Mouse (Mus musculus): ENCODE measurements around the gene Sec22a.

The Sec22a gene

DNA sequence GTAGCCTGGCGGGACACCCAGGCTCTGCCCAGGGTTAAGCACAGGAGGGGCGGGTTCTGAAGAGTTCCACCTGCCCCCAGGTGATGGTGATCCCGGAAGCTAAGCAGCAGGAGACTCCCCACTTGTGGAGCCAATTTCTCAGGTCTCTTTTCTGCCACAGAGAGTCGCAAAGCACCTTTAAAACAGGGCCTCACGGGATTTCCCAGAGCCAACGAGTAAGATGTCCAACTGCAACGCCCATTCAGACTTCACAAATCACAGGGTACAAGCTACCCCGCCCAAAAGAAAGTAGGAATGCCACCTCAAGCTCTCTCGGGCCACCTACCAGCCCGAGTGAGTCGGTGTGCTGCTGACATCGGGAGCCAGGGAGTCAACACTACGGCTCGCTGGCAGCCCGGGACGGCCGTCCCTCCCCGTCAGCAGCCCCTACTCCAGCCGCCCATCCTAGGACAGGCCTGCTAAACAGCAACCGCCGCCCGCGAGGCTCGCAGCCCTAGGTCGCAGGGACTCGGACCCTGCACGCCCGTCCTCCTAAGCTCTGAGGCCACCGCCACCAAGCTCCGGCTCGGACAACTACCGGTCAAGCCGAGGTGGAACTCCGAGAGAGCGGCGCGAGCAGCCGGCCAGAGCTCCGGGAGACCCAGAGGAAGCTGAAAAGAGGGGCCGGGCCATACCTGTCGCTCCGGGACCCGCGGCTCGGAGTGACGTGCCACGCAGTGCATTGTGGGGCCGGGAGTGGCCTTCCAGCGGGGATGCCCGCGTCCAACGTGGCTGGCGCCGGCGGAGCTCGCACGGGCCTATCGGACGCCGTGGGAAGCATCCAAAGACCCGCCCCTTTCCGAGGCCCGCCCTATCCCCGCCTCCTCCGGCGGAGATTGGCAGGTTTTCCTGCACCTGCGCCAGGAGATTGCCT lies at the start of gene Sec22a:
Sec22a (minus strand) TSS at position 769 of the 913 bp plus-strand sequence.
- peak; percentile 89 to 94 for DNase-seq (ENCODE audit: low spot score in 2 of 2)

GRCm38 (mm10) chr16:35406706-35407105 lies 43.0 kb upstream of the Sec22a start:
- DNase-seq (ENCODE audit: low spot score in 2 of 2), result no peak

DNA sequence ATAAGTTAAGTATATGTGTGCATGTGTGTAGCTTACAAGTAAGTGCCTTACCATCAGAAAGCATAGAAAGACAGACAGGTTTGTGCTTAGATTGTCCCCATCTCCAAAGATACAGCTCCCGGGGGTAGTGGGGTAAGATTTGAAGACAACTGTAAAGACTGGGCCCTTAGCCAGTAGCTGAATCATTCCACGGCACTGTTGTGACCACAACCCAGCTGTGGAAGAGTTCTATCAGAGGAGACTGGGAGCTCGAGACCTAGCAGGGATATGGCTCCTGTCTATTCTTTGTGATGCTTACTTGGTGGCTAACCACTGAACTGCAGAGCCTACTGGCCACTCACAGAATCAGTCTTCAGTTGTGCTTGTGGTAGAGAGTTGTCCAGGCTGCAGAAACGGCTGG lies 42.4 kb upstream of the Sec22a start:
- DNase-seq (ENCODE audit: low spot score in 2 of 2), result no peak

DNA sequence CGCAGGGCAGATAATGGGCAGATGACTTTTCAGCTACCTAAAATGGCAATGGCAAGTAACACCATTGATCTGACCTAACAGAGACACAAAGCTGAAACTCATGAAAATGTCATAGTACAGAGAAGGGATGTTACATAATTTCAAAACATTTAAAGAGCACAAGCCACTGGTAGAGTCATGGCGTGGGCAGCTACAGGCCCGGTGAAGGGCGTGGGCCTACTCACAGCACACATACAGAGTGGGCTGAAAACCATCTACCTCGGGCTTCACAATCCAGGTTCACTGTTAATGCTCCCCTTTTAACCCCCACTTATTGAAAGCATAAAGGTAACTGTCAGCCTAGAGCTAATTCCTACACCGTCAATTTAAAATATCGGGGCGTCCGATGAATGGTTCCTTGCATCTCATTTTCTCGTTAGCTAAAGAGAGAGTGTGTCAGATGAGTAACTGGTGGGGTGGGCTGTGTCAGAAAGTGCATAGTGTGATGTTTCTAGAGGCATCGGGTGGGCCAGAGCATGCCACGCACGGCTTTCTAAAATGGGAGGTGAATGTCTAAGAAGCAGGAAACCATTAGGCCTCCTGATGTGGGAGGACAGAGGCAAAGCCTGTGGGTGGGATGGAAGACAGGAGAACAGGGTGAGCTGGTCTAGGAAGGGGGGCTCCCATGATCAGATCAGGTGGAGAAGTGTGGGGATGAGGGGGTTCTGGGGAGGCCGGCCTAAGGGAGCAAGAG lies 41.8 kb upstream of the Sec22a start:
- DNase-seq (ENCODE audit: low spot score in 2 of 2), result no peak

- DNase-seq (ENCODE audit: low spot score in 2 of 2), result no peak
Observed at GRCm38 (mm10) chr16:35404864-35405263, 41.1 kb upstream of the Sec22a start.

- DNase-seq (ENCODE audit: low spot score in 2 of 2), result no peak
Observed at GRCm38 (mm10) chr16:35403891-35404290, 40.2 kb upstream of the Sec22a start.

DNA sequence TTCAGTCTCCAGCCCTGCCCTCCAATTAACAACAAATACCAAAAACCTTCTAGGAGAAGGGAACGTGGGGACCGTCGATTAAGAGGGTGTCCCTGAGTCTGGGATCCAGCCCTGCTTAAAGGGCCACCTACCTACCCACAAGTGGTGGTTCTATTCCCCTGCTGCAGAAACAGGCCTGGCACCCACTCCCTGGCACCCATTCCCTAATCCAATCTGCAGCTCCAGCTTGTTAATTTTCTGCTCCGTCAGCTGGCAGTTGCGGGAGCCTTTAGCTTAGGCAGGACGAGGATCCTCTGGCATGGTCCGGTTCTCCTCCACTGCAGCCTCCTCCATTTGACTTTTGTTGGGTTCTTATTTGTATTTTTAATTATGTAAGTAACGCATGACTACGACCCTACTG lies 39.6 kb upstream of the Sec22a start:
- DNase-seq (ENCODE audit: low spot score in 2 of 2), result no peak

GRCm38 (mm10) chr16:35392813-35393212 lies 29.1 kb upstream of the Sec22a start:
- no peak for DNase-seq (ENCODE audit: low spot score in 2 of 2)

- DNase-seq (ENCODE audit: low spot score in 2 of 2), result no peak
Observed at GRCm38 (mm10) chr16:35385654-35386053, 21.9 kb upstream of the Sec22a start.

GRCm38 (mm10) chr16:35380048-35380447 lies 16.3 kb upstream of the Sec22a start:
- DNase-seq (ENCODE audit: low spot score in 2 of 2), result no peak

DNA sequence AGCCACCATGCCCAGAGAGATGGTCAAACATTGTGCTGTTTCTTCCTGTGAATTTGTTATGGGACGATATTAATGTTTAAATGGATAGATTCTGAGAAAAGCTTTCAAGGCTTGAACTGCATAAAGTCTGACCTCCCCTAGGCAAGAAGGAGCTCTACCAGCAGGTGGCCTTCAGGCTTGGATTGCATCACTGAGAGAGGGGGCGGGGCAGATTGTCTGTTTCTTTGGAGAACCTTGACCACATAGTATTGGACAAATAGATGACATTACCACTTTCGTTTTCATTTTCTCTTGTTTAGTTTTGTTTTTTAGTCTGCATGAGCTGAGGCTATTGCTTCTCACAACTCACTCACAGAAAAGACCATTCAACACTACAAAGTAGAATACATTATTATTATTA lies 15.6 kb upstream of the Sec22a start:
- no peak for DNase-seq (ENCODE audit: low spot score in 2 of 2)

DNA sequence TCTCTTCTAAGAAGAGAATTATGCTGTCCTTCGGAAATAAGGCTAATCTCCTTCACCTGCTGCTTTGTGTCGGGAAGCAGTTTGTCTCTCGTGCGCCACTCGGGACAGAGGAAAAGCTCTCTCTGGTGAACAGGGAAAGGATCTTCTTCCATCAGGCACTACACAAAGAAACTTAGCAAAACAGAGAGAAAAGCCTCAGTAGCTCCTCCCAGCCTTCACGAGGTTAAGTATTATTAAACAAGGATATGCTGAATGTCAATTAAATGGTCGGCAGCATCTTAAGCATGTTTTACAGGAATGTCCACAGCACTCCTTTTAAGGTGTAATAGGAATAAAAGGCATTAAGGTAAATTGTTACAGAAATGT lies 328 bp upstream of the Sec22a start:
- DNase-seq (ENCODE audit: low spot score in 2 of 2), result no peak

GRCm38 (mm10) chr16:35362221-35362620 lies 1.5 kb downstream of the Sec22a start:
- no peak for DNase-seq (ENCODE audit: low spot score in 2 of 2)

DNA sequence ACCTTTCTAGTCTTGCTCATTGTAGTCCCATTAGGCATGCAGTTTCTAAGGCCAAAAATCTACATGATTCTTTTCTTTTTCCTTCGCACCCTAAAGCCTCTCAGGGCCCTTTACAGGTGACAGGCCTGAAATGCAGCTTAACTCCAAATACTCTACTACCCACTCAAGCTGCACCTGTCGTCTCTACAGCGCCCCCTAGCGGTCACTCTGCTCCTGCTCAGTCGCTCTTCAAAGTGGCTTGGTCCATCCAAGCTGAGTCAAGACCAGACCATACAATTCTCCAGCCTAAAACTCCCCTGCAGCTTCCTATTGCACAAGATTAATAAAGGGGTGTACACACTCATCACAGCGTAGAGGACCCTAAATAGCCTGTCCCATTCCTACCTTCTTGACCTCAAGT lies 3.1 kb downstream of the Sec22a start:
- peak; percentile 26 to 41 for DNase-seq (ENCODE audit: low spot score in 2 of 2)

DNA sequence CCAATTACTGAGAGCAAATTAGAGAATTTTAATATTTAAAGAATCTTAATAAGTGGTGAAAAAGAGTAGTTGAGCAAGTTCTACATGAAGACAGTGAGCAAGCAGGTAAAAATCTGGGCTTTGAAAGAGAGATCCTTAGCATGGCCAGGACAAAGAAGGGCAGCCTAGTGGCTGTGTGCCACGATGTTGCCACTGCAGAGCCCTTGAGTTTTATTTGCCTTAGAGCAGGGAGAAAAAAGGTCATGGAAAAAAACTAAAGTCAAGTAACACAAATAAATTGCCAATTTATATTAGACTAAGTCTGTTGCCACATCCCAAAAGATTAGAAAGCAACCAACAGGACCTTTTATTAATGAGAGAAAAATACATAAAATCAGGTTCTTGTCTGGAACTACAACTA lies 6.3 kb downstream of the Sec22a start:
- no peak for DNase-seq (ENCODE audit: low spot score in 2 of 2)

- no peak for DNase-seq (ENCODE audit: low spot score in 2 of 2)
Observed at GRCm38 (mm10) chr16:35330451-35330850, 33.3 kb downstream of the Sec22a start.

DNA sequence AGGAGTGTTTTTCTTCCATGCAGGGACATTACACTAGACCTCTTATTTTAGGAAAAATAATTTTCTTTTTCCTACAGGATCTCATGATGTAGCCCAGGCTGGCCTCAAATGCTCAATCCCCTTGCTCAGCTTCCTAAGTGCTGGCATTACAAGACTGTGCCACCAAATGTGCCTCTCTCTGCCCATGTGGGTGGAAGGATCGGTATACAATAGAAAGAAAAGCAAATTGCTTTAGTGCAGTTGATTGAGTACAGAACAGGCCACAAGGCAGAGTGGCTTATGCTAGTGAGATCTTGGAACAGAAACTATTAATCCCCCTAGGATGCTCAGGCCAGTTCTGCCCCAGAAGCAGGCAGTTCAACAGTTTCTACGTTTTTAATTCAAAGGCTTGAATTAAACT lies 43.9 kb downstream of the Sec22a start:
- DNase-seq (ENCODE audit: low spot score in 2 of 2), result no peak

- no peak for DNase-seq (ENCODE audit: low spot score in 2 of 2)
Observed at GRCm38 (mm10) chr16:35319335-35319734, 44.4 kb downstream of the Sec22a start.

DNA sequence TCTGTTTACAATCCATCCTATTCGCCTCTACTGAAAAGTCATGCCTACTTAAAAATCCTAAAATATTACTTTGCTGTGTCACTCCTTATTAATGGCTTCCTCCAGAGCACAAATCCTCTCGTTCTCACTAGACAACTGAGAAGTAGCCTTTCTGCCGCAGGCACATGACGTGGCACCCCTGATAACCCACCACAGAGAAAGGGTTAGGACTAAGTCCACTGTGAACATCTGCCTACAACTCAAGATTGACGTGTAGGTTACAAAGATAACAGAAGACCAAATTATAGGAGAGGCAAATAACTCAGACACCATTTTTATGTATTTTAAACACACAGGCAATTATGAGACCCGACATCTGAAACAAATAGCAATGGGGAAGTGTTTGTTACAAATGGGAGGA lies 45.3 kb downstream of the Sec22a start:
- no peak for DNase-seq (ENCODE audit: low spot score in 2 of 2)

GRCm38 (mm10) chr16:35317460-35317859 lies 46.3 kb downstream of the Sec22a start:
- DNase-seq (ENCODE audit: low spot score in 2 of 2), result no peak

DNA sequence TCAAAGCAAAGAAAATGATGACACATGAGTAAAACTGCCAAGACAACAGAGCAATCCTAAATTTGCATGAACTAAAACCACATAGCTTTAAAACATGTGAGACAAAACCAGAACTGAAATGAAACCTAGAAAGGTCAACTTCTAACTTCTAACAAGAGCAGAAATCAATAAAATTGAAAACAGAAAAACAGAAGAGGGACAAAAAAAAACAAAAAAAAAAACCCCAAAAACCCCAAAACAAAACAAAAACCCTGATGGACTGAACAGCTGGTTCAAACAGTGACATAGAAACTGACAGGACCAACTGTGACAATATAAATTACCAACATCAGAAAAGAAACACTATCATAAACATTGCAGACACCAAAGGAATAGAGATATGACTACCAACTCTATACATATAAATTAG lies 46.9 kb downstream of the Sec22a start:
- DNase-seq (ENCODE audit: low spot score in 2 of 2), result no peak

- DNase-seq (ENCODE audit: low spot score in 2 of 2), result no peak
Observed at GRCm38 (mm10) chr16:35315496-35315895, 48.2 kb downstream of the Sec22a start.

GRCm38 (mm10) chr16:35311586-35311985 lies 52.1 kb downstream of the Sec22a start:
- no peak for DNase-seq (ENCODE audit: low spot score in 2 of 2)

All from cerebellum, postnatal 4 days (tissue).